Mouse (Mus musculus) layer of hippocampus, postnatal 10 days (tissue): ENCODE measurements around the gene Atp8a2. TPM values are rescaled to one million over a fixed set of nuclear protein-coding genes. Genes with fewer than 3 reads are reported as not detected.

Experiments
- DNase-seq, 2 experiments: peaks; one replicate each; pipeline ENCODE4 v3.0.0; 2021; ENCODE audit warnings: low spot score in 2 of 2
- total RNA-seq, 2 experiments: library from RNA; stranded (reverse); gene quantifications; 2 replicates each; pipeline ENCODE4 v1.2.3; 2021

Gene Atp8a2
- total RNA-seq, 2 experiments from 2014 or later: 61.5 to 72.0 TPM

DNA sequence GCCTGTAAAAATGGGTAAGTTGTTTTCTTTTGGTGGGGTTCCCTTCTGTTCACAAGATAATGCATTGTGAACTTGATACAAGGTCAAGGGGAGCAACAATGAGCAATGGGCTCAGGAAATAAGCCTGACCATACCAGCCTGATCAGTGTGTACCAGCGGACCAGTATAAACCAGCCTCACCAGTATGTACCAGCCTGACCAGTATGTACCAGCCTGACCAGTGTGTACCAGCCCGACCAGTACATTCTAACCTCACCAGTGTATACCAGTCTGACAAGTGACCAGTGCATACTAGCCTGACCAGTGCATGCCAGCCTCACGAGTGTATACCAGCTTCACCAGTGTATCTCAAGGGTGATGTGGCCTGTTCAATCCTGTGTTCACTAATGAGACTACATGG, 33.6 kb downstream of the Atp8a2 start:
- no peak for DNase-seq

DNA sequence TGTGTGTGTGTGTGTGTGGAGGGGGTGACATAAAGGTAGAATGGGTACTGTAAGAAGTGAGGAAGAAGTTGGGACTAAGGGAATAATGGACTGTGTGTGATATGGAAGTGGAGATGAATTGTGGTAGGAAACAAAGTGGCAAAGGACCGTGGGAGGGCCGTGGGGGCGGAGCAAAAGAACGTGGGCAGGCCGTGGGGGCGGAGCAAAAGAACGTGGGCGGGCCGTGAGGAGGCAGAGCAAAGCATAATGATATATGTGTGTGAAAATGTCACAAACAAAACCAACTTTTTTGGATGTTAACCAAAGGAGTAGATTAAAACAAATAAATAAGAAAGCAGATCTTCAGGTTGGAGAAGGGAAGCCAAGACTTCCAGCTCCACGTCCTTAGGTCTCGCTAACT, 44.6 kb downstream of the Atp8a2 start:
- no peak for DNase-seq

DNA sequence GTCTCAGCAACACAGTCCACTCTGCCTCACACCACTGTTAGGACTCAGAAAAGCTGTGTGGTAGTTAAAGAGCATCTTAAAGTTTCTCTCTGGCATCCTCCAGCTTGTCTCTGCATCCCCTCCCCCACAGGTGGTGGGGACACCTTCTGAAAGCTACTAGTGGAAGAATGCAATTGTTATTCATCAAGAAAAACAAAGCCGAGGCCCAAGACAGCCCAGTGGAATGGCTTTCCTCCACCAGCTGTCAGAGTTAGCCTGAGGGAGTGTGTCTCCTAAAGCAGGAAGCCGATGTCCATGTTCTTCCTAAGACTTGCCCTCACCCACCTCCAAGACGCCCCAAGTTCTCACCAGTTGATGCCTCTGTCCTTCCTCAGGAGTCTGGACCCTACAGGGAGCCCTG, 48.1 kb downstream of the Atp8a2 start:
- DNase-seq: no peak

DNA sequence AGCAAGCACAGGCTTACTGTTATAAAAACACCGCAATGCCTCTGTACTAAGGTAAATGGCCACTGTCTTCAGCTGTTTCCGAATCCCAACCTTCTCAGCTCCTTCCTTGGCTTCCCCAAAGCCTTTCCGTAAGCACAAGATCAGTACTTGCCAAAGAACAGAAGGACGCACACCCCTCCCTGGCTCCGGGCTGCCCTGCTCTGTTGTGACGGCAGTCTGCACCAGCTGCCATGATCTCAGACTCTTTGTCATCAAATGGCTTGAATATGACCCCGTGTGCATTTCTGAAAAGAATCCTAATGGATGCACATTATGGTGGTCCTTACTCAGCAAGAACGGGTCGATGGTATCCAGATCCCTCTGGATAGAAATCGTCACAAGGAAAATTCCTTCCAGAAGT, 53.7 kb downstream of the Atp8a2 start:
- DNase-seq: no peak

DNA sequence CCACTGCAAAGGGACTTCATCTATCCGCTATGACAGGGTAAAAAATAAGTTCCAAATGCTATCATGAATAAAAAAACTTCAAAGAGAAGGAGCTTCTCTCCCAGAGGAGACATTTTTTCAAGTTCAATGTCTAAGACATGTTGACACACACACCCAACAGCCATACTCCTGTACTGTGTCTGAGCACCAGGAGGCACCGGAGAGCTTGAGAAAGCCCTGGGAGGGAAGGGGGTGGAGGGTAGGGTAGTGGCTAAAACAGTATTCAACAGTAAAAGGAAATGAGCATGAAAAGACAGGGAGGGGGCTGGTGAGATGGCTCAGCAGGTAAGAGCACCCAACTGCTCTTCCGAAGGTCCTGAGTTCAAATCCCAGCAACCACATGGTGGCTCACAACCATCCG, 58.6 kb downstream of the Atp8a2 start:
- no peak for DNase-seq

DNA sequence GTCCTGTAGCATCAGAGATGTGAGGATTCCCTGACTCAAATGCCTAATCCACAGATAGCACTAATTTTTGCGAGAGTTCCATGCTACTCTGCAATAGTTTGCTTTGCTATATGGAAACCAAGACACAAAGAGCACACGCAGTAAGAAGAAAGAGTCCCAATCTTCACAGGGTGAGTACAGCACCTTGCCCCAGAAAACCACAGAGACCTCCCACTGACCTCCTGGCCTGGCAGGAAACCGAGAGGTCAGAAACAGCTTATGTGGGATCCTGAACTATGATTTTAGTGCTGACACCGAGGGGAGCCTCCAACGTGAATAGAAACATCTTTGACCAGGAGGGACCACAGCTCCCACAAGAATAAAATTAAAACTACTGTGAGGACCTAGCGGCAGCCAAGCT, 59.2 kb downstream of the Atp8a2 start:
- no peak for DNase-seq

DNA sequence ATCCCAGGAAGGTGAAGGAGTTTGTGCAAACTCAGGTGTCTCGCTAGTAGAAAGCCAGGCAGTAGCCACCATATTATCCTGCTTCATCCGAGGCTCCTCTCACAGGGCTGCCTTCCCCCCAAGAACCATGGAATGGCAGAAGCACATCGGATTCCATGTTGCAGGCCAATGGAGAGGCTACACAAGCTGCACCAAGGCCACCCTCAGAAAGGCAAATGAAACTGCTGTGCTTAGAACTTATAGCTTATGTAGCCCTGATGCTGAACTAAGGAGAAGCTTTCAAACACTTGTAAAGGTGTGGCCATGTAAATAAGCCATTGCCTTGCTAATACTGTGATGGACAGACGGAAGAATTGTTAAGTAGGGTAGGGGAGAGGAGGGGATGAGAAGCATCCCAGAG, 61.2 kb downstream of the Atp8a2 start:
- no peak for DNase-seq

DNA sequence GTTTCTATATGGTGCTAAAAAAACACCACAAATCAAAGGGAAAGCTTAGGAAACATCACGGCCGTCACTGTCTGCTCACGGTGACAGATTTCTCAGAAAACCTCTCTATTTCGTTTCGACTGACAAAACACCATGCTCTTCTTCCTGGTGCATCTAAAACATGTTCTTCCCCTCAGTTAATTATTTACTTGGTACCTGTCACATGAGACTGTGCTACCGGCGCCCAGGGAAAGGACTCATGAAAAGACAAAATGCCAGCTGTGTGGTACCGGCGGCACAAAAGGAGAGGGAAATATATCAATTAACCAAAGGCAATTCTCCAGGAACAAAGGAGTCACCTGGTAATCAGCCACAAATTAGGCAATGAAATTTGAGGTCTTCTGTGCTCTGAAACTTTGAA, 62.3 kb downstream of the Atp8a2 start:
- DNase-seq: no peak

DNA sequence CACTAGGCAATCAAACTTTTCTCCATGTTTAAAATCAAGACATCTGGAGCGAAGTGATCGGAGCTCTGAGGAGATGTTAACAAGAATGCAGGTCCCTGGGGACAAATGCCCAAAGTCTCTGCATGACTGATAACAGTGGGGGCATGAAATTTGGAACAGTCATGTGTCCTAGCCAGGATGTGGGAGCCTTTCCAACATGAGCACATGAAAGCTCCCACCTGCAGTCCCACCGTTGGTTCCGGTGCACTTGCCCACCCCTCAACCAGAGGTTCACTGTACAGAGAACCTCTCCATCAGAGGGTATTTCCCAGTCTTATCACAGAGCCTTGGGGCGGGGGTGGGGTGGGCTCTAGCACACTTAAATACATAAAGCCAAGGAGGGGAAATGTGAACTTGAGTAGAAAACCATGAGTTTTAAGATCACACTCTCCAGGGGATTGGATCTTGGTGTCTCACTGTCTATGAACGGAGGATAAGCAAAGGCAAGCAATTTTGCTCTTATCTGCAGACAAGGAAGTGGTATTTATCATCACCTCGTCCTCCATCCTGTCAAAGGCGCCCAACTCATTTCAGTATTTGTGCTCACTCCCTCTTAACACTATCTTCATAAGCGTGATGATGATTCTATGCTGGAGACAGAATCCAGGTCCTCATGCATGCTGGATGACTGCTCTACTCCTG, 65.6 kb downstream of the Atp8a2 start:
- no peak for DNase-seq

DNA sequence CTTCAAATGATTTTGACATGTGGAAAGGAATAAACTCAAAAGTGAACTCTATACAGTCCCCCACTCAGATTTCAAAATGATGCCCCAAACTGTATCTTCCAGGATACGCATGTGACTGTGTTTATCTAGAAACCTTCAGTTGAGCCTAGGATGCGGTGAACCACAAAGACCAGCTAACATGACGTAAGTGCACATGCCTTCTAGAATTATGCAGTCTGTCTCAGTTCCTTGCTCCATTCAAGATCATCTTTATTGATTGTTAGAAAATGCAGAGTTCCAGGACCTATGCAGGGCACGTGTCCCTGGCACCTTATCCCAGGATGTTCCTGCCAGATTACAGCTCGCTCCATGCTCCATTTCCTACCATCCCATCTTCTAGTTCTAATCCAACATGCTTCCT, 67.4 kb downstream of the Atp8a2 start:
- no peak for DNase-seq

DNA sequence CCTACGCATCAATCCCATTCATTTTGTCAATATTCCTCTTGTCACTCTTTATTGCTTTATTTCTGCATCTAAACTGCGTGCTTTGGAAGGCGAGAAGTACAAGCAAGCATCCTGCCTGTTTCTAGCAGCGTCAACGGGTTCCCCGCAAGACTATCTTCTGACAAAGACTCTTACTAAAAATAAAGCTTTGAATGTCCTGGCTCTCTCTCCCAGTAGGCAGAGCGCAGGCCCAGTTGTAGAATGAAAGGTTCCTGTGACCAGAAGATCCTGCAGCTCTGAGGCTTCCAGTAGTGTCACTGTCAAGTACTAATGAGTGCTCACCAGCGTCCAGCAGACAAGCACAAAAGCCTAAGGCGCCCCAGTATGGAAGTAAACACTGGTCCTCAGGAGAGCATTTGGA, 71.8 kb downstream of the Atp8a2 start:
- no peak for DNase-seq

DNA sequence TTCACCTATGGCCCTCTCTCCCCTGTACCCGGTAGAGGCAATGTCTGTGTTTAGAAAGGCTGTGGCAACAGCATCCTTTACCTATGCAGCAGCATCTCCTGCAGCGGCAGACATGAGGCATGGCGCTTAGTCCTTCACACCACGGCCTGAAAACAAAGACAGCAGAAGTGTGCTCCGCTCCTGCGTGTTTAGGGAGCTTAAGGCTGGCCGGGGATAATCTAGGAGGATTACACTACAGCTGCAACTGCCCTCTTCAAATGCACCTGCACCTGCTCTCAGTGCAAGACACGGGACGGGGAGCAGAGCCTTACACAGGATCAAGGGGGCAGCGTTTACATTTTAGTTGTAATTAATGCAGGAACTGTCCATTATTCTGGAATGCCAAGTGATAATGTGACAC, 75.4 kb downstream of the Atp8a2 start:
- DNase-seq: no peak

DNA sequence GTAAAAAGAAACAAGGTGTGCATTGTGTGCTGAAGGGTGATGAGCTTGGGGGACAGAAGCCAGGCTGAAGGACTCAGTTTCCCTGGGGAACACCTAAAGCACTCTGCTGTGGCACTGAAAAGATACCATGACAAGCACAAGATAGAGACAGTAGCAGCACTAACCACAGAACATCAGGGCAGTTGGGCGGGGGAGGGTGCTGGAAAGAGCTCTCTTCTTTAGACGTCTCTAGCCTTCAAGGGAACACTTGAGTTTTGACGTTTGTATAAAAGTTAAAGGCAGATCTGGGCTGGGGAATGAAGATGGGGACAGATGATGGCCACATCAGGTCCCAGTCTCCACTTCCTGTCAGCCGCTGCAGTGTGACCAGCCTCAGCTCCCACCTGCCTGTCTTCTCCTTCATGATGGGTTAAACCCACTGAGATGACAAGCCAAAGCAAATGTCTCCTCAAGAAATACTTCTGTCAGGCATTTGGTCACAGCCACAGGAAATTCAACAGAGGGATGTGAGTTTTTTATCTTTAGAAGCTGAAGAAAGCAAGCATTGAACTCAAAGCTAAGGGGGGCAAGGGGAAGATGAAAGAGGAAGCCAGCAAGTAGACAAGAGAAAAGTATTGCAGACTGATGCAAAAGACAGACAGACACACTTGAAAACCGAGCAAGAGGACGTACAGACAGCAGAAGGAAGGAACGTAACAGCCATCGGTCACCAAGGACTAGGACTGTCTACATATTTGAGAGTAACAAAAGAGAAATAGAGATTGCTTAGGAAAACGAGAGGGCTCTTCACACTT, 79.0 kb downstream of the Atp8a2 start:
- DNase-seq: no peak

DNA sequence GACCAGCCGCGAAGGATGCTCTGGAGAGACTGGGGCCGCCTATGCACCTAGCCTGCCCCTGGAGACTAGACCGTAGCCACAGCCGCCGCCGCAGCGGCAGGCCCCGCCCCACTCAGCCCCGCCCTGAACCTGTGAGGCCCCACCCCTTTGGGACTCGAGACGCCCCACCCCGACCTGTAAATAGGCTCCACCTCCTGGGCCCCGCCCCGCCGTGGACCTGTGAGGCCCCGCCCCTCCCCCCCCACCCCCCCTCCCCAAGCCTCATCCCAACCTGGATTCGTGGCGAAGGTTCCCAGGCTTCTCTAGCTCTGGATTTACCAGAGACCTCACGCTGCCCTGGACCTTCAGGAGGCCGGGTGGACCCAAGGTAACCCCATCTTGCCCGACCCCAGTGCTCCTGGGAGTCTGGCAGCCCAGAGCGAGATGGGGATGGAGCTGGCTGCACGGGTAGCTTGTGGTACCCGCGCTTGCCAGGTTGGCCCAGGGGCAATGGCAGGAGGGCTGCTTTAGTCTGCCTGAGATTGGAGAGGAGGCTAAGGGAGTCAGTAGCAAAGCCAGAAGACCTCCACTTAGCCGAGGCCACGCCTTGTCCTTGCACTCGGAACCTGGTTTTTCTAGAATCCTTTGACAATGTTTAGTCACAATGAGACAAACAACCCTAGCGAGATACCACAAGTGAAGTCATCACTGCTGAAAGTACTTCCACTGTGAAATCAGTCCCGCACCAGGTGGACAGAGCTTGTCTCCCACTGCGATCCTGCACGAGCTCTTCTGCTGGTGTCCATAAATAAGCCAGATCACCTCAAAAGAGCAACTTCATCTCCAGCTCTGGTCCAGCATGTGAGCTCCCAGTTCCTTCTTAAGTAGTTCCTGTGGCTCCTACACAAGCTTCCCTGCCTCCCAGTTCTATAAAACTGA, 109.9 kb downstream of the Atp8a2 start:
- DNase-seq: peak in 1 of 2 experiments; percentile 28

DNA sequence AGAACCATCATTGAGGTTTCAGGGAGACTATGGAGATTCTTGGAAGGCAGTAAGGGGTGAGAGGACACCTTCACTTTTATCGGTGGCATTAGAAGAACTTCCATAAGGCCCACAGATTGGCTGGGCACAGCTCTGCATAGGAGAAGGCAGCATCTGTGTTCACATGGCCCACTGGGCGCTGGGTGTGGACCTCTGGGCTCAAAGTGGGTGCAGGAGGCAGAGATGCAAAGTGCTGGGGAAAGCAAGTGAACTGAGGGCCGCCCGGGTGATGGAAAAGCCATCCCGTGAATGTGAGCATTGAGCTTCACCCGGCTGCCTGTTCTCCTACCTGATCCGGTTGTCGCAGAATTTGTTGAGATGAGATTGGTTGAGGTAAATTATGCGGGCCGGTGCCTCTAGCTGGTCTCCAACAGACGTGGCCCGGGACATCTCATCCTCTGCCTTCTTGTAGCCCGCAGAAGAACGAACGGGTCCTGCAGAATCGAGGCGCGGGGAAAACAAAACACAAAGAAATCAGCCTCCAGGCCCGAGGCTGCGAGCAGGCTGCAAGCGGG, 110.6 kb downstream of the Atp8a2 start:
- peak in 1 of 2 experiments; percentile 45 for DNase-seq

DNA sequence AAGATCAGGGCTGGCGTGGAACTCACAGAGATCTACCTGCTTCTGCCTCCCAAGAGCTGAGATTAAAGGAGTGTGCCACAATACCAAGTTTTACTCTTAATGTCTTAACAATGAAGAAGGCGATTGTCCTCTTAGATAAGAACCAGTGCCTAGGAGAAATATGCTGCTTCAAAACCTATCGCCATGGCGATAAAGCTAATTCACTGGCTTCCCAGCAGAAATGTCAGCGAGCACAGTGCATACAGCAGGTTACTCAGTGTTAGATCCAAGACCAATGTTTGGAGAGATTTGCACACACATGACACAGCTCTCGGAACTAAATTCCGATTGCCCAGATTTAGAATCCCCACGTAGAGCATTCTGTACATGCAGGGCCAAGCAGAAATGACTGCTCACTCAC, 114.2 kb downstream of the Atp8a2 start:
- DNase-seq: no peak

DNA sequence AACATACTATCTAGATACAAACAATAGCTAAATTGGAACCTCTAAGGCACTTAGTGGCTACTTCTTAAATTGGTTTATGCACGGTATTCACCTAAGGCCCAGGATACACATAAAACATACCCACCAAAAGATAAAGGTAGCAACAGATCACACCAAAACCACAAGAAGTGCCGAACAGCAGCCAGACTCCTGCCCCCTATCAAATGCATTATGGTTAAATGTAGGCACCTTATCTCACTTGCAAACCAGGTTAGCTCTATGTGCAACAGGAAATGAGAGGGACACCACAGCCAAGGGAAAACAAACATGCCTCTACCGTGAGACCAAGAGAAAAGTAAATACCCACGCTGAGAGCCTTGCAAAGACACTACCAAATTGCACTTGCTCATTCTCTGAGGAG, 124.5 kb downstream of the Atp8a2 start:
- DNase-seq: no peak

DNA sequence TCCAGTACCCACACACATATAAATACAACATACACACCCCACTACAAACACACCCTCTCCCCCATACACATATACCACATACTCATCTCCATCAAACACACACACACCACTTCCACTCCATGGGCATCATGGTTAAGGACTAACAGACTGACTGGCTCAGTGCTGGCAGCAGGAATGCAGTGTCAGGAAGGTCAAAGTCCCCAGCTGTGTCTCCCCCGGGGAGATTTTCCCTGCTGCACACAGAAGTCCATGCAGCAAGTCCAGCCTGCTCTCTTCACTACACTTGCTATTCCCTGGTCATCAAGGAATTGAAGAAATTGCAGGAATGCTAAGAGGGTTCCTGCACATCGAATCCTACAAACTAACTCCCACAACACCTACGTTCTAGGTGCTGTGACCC, 131.8 kb downstream of the Atp8a2 start:
- no peak for DNase-seq

DNA sequence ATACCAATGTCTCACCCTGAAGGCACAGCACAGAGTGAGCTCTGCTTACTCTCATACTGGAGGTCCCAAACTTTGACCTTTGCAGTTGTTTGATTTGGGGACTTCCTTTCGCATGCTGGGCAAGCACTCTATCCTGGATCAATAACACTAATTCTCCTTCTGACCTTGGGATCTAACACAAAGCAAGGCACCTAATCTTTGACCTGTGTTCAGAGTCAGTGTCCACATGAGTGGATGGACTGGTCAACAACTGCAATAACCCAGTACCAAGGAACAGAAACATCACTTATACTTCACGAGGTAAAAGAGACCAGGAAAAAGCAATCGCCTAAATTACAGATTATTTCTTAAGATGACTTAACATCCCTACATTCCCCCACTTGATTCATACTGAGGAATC, 136.0 kb downstream of the Atp8a2 start:
- DNase-seq: no peak

DNA sequence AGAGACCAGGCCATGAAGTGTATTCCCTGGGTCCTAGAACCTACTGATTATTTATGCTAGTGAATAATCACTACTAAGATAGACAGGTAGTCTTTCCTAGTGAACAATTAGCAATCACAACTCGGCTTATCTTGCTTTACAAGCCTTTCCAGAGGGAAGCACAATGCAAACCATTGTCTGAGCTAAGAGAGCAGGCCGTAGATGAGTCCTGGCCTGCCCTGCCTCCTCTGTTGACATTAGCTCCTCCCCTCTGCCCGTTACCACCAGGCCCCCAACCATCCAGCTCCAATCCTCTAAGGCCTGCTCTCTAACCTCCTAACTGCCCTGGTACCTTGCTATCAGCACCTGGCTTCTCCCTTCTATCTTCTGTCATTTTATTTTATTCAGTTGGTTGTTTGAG, 138.1 kb downstream of the Atp8a2 start:
- DNase-seq: no peak

DNA sequence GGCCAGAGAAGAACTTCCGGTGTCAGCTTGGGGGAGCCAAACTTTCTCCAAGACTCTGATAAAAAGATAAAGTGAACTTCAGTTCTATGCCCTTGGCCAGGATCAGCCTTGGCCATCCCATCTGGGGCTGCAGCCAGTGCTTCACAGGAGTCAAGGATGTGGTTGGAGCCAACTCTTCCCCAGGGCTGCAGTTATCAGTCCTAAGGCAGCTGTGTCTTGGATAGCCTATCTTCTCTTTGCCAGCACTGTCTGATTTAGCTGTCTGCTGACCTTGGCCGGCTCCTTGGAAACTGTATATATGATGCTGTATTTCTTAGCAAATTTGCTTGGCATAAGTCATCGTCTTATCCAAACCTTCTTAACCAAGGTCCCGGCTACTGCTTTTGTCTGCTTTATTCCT, 141.7 kb downstream of the Atp8a2 start:
- DNase-seq: no peak

DNA sequence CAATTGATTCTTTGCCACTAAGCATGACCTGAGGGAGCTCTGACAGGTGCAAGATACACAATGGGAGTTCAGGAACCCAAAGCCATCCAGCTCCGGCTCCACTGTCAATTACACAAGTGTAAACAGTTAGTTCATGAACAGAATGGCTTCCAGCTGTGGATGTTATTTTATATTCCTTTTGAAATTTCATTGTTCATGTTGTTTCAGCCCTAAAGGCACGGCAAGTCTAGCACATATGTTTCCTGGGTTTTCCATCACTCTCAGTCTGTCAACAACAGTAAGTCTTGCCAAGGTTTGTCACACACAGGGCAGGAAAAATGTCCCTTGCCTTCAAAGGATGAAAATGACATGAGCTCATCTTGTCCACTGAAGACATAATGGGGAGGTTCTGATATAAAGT, 166.3 kb downstream of the Atp8a2 start:
- DNase-seq: no peak
